In the genomic region with DNA sequence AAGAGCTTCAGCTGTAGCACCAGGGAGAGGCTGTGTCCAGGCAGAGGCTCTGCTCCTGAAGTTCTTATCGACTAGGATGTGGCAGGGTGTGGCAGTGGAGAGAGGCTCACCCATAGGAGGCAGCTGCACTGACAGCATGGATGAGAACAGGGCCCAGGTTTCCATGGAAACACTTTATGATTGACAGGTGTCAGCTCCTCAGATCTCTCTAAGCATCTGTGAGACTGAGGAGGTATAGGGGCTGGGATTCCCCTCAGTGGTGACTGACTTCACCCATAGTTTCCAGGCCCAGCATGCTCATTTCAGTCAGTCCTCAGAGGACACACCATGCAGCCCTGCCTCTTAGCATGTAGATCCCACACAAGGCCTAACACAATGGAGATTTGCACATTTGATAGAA, we compare ENCODE assay signal across 29 mouse cellular contexts. TPM values are rescaled to one million over a fixed set of nuclear protein-coding genes. Genes with fewer than 3 reads are reported as not detected.
"Had no signal": no experiment of that assay in that cellular context is flagged by ENCODE, and none has a peak within 500 bp of the region (broad histone marks: within the 10 kb centered on the region; RNA-seq: fewer than 3 reads in every experiment).

No protein-coding gene starts in this region.

- H3K4me3 ChIP-seq: limb, embryonic 12.5 days; limb, embryonic 15.5 days; megakaryocyte, embryonic 14.5 days; midbrain, embryonic 10.5 days; neural tube, embryonic 12.5 days; neural tube, embryonic 15.5 days; stomach, embryonic 15.5 days had no signal

- H3K27ac ChIP-seq: limb, embryonic 12.5 days; limb, embryonic 15.5 days; liver, embryonic 14.5 days; midbrain, embryonic 10.5 days; neural tube, embryonic 12.5 days; neural tube, embryonic 15.5 days; stomach, embryonic 15.5 days had no signal

- H3K36me3 ChIP-seq: limb, embryonic 12.5 days; limb, embryonic 15.5 days; midbrain, embryonic 10.5 days; neural tube, embryonic 12.5 days; neural tube, embryonic 15.5 days; stomach, embryonic 15.5 days had no signal

- H3K4me2 ChIP-seq: limb, embryonic 12.5 days; limb, embryonic 15.5 days; liver, embryonic 11.5 days; lung, embryonic 14.5 days; neural tube, embryonic 12.5 days; neural tube, embryonic 15.5 days; stomach, embryonic 15.5 days had no signal

- H3K4me1 ChIP-seq: limb, embryonic 12.5 days; limb, embryonic 15.5 days; megakaryocyte, embryonic 14.5 days; midbrain, embryonic 10.5 days; neural tube, embryonic 12.5 days; neural tube, embryonic 15.5 days; stomach, embryonic 15.5 days had no signal

- DNase-seq: kidney, adult 9 months; kidney, postnatal 14 days; kidney, postnatal 4 days; left cerebral cortex, postnatal 4 days; liver, postnatal 0 days; lung, embryonic 14.5 days; lung, postnatal 10 days; lung, postnatal 36 days; midbrain, embryonic 14.5 days; right cerebral cortex, adult 18-20 months; right cerebral cortex, postnatal 14 days; right cerebral cortex, postnatal 4 days; thymus, adult 2 months; thymus, postnatal 25 days had no signal

- H3K9ac ChIP-seq: limb, embryonic 12.5 days; limb, embryonic 15.5 days; liver, embryonic 14.5 days; liver, postnatal 0 days; lung, embryonic 14.5 days; neural tube, embryonic 12.5 days; neural tube, embryonic 15.5 days; stomach, embryonic 15.5 days had no signal

- H3K27me3 ChIP-seq: limb, embryonic 12.5 days; limb, embryonic 15.5 days; neural tube, embryonic 12.5 days; neural tube, embryonic 15.5 days; stomach, embryonic 15.5 days had no signal

- H3K9me3 ChIP-seq: limb, embryonic 12.5 days; limb, embryonic 15.5 days; megakaryocyte, embryonic 14.5 days; midbrain, embryonic 10.5 days; neural tube, embryonic 12.5 days; neural tube, embryonic 15.5 days; stomach, embryonic 15.5 days had no signal

- ATAC-seq: liver, postnatal 0 days had no signal

RNA-seq across cellular contexts. Expression of a gene that starts 24.0 kb away (rescaled TPM):
- total RNA-seq: layer of hippocampus, adult 18-20 months; layer of hippocampus, postnatal 14 days; left cerebral cortex, adult 8-10 months; left cerebral cortex, postnatal 14 days had no signal
- polyA plus RNA-seq: limb, embryonic 12.5 days; lung, embryonic 14.5 days; neural tube, embryonic 12.5 days; neural tube, embryonic 15.5 days had no signal

RNA-seq across cellular contexts. Expression of a gene that starts 52.0 kb away (rescaled TPM):
- total RNA-seq: layer of hippocampus, adult 18-20 months; layer of hippocampus, postnatal 14 days; left cerebral cortex, adult 8-10 months; left cerebral cortex, postnatal 14 days; left cerebral cortex, postnatal 4 days had no signal
- polyA plus RNA-seq: limb, embryonic 12.5 days; liver, embryonic 14.5 days; liver, postnatal 0 days; midbrain, embryonic 14.5 days; neural tube, embryonic 12.5 days; stomach, embryonic 15.5 days had no signal

RNA-seq across cellular contexts. Expression of a gene that starts 53.8 kb away (rescaled TPM):
- total RNA-seq: layer of hippocampus, adult 18-20 months; layer of hippocampus, postnatal 14 days; left cerebral cortex, adult 8-10 months; left cerebral cortex, postnatal 14 days; left cerebral cortex, postnatal 4 days had no signal
- polyA plus RNA-seq: kidney, embryonic 16.5 days; limb, embryonic 12.5 days; limb, embryonic 15.5 days; liver, embryonic 11.5 days; liver, embryonic 14.5 days; liver, postnatal 0 days; lung, embryonic 14.5 days; midbrain, embryonic 10.5 days; midbrain, embryonic 14.5 days; neural tube, embryonic 12.5 days; neural tube, embryonic 15.5 days; stomach, embryonic 15.5 days; testis, adult 2 months had no signal
